In genomic region chr5:26751601-26752305, GRCm38 (mm10) we compare ENCODE assay signal across 5 mouse cellular contexts.
DNase-seq lines count a peak whose midpoint lies in the region.

No protein-coding gene starts in this region.

- peak; percentile 82 for DNase-seq in ES-CJ7 (ENCODE audit: low read depth, low spot score)
- DNase-seq in R1 (ENCODE audit: low read depth, low spot score), result peak; percentile 92
- peak; percentile 7 for DNase-seq in kidney, adult 11 months
- DNase-seq in kidney, adult 8-10 months, result peak; percentile 21 to 41
- peak; percentile 5 for DNase-seq in kidney, postnatal 14 days

Comparison
In these comparisons a context has a peak if more than half of its experiments do, and no peak if none do; other contexts are left out.
1. Peak in every context shown above with its lines: DNase-seq.
2. DNase-seq: peak in every context shown above with its lines; median percentile 92 in R1; 82 in ES-CJ7; 31 in kidney, adult 8-10 months; 7 in kidney, adult 11 months; 5 in kidney, postnatal 14 days.